Mouse (Mus musculus) telencephalon, adult 2 months (tissue): Measurements from ENCODE around the gene Rubcnl.

ENCODE experiments used
- DNase-seq: peaks from one replicate; pipeline ENCODE4 v3.0.0-alpha.2; 2011; ENCODE audit warnings: low read depth, low spot score

The Rubcnl gene

GRCm38 (mm10) chr14:75069356-75069979 lies 53.6 kb downstream of the Rubcnl start:
- DNase-seq = no peak

- no peak for DNase-seq
Measured at GRCm38 (mm10) chr14:75071091-75071490, 55.3 kb downstream of the Rubcnl start.

GRCm38 (mm10) chr14:75075299-75076180 lies 59.7 kb downstream of the Rubcnl start:
- DNase-seq = no peak

GRCm38 (mm10) chr14:75077946-75078345 lies 62.1 kb downstream of the Rubcnl start:
- DNase-seq = no peak
